Mouse (Mus musculus): ENCODE data around the gene Slc39a10. TPM values are rescaled to one million over a fixed set of nuclear protein-coding genes. Genes with fewer than 3 reads are reported as not detected.

Gene Slc39a10
- total RNA-seq, 2 experiments from 2014 or later = 7.0 to 8.8 TPM

DNA sequence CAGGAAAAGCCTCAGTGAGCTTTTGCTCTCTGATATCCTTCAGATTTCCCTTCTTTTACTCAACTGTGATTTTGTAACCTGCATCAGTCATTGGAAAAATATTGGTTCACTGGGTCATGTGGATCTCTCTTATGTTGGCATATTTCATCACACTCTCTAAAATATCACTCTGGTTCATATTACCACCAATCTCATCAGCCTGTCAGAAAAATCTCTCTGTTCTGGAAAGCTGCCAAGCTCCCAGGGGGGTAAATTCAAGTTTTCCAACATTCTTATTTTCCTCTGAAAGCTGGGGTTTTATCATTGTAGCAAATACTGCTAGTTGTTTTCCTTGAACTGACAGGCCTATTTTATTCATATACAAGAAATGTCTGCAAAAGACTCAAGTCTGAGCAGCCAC is 22.9 kb downstream of the Slc39a10 start:
- intact Hi-C loops (cut with DNase I) = no loop called here
- DNase-seq = no peak

DNA sequence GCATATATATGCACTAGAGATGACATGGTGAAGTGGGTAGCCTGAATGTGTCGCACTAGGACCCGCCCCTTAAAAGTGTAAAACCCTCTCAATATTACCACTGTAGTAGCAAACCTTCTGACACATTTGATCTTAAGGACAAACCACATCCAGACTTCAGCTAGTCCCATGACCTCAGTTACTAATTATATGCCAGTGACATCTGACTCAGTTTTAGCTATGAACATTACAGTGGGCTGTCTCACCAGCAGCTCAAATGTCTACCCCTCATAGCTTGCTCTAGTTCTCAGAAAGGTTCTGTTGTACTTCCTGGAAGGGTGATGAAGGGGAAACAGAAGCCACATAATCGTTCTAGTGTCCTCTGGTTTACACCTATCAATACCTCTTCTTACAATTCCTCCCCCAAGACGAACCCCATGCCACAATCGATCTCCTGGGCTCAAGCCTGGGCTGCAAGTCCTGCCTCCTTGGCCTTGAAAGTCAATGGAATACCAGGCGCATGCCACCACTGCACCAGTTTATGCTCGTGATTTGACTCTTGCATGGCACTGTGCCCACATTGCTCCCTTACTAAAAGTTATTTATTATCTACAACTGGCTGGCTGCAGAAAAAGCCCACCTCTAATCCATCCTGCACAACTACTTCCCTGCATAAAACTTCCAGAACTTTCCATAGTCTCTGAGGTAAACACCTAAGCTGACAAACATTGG is 28.3 kb downstream of the Slc39a10 start:
- intact Hi-C loops (cut with DNase I) = no loop called here
- no peak for DNase-seq

DNA sequence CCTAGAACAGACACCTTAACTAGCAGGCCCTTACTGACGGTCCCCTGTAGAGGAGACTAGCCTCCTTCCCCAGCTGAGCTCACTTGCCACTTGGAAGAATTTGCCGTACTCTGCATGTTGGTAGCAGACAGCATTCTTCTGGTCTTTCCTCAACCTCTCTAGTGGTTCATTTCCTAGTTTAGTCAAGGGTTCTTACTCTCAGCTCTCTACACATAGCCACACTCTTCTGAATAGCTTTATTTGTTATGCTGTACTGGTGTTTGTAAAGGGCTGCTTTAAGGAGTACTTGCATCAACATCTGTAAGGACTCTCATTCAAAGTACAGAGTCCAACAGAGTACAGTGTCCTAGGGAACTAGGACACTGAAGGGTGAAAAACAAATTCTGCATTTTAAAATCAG is 29.2 kb downstream of the Slc39a10 start:
- intact Hi-C loops (cut with DNase I) = no loop called here
- no peak for DNase-seq

DNA sequence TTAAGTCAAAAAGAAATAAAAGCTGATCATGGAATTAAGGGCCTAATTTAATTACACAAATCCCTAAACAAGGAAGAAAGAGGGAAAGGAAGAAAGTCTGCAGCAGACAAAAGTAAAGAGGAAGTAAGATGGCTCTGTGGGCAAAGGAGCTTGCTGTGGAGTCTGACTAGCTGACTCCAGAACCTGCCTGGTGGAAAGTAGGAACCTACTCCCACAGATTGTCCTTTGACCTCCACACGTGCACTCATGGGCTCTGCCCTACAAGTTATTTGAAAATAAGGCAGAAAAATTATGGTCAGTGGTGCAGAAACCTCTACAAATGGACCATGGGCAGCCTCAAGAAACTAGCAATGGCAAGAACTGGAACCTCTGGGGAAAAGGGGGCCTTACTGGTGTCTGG is 32.6 kb downstream of the Slc39a10 start:
- intact Hi-C loops (cut with DNase I) = no loop called here
- DNase-seq = no peak

DNA sequence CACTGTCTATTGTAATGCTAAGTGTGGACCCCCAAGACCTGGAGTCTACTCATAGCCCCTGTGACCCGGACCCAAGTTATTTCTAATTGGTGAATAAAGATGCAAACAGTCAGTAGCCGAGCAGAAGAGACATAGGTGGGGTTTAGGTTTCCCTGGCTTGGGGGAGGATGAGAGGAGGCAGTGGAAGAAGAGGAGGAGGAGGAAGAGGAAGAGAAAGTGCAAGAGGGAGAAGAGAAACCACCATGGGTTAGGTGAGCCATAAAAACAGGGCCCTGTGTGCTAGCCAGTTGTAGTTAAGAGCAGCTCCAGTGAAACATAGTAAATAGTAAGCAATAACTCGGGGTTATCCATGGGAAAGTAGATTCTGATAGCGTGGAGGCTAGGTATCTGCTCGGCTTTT is 34.1 kb downstream of the Slc39a10 start:
- DNase-seq = no peak
- intact Hi-C loops (cut with DNase I) = no loop called here

DNA sequence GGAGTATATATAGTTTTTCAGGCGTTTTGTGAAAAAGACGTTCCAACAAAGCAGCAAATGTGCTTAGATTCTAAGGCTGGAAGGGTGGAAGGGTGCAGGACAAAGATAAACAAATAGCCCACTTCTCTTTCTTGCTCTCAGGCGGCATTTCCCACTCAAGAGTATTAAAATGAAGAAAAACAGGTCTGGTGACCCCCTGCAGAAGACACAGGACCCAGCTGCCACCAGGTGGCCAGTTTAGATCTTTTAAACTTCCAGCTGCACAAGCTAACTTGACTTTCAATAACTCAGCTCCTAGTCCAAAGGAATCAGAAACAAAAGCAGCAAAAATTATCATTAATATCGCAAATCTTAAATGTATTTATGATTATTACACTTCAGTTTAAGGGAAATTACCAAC is 36.2 kb downstream of the Slc39a10 start:
- no peak for DNase-seq
- intact Hi-C loops (cut with DNase I) = no loop called here

DNA sequence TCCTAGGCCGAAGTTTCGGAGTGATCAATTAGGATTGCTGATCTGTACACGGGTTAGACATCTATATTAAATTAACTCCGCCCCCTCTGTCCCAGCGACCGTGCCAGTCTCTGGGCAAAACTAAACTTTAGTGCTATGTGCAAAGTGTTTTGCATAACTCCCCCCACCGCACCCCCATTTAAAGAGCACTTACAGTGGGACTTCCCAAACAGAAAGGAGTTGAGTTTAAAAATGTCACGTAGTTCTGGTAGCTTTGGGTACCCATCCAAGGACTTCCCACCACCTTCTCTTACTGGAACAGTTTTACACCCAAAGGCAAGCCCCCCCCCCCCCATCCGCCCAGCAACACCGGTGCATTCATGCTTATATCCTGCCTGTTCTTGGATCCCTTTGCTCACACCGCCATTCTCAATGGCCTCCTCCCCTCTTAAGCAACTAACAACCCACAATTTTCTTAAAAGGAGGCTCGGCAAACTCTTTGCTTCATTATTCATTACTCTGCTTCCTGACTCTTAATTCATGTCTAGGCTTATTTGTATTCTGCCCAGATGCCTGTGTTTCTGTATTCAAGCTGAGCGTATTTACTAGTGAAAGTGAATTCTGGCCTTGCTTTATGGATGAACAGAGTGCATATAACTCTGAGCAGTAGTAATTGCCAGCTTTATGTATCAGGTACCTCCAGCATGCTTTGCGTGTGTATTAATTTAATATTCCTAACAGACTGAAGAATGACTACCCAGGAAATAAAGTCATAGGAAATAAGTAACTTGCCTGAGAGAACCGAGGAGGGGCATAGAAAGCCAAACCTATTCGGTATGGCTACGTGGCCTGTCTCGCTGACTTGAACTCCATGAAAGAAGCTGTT is 38.4 kb downstream of the Slc39a10 start:
- intact Hi-C loops (cut with DNase I) = loop anchor here (5.0 kb wide), 2 partner anchors 53 to 68 kb away; no protein-coding TSS in a partner anchor
- peak in 1 of 2 experiments; percentile 12 for DNase-seq

DNA sequence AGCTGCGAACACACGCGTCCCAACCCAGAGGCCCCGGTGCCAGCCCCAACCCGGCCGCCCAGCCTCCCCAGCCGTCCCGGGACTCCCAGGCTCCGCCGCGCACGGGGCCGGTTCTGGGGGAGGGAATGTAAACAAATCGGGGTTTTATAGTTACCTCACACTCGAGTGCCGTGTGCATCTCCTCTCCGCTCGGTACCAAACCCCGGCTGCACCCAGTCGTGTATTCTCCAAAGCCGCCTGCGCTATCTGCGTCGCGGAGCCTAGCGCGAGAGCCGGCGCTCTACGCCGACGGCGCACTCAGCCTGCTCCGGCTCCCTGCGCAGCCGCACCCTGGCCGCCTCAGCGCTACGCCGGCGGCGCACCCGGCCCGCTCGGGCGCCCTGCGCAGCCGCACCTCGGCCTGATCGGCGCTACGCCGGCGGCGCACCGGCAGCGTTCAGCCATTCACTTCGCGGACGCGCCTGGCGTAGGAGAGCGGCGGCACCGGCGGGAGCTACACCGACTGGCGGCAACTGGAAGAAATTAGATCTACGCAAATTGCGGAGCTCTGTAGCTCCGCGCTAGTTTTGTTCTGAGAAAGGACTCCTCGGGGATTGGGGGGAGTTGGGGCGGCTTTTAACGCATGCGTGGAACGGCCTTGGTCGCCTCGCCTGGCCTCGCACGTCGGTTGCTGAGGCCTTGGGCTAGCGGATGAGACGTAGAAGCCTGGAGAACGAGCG is 39.2 kb downstream of the Slc39a10 start:
- intact Hi-C loops (cut with DNase I) = loop anchor here (5.0 kb wide), 2 partner anchors 54 to 69 kb away; no protein-coding TSS in a partner anchor
- peak; percentile 98 to 100 for DNase-seq

DNA sequence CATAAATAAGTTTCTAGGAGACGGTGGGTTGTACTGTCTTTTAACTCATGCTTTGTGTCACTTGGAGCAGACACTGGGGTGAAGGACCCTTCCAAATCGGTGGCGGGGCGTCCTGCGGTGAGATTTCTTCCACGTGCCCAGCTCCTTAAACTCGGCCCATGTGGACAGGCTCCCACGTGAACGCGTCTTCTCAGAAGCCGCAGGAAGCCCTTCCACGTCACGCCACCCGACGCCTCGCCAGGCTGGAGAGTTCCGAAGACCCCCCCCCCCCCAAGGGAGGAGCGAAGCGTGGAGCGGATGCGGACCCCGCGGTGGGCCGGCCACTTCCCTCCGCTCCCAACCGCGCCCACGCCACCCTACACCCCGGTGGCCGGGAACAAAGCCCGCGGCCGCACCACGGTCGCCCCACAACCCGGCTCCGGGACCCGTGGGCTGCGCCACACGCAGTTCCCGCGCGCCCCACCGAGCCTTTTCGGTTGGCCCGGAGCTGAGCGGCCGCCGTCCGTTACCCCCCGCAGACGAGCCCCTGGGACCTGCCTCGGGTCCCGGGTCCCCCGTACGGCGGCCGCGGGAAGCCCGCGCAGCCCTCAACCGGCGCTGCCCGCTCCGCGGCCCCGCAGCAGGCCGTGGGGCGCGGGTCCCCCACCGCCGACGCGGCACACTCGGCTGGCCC is 39.9 kb downstream of the Slc39a10 start:
- peak in 1 of 2 experiments; percentile 66 for DNase-seq
- intact Hi-C loops (cut with DNase I) = loop anchor here (5.0 kb wide), 2 partner anchors 55 to 70 kb away; no protein-coding TSS in a partner anchor

DNA sequence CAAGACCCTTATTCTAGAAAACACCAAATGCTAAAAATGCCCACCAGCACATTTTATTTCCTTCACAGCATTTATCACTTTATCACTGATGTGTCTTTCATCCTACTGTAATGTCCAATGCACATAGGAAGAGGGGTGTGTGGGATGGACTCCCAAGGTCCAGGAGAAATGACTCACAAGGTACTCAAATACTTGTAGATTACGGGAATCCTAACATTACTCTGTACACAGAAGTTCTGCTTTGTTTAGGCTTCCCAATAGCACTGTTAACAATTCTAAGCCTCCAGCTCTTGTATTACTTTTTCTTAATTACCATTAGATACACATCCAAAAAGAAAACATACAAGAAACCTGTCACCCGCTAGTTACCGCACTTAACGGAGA is 40.4 kb downstream of the Slc39a10 start:
- intact Hi-C loops (cut with DNase I) = loop anchor here (5.0 kb wide), 2 partner anchors 55 to 70 kb away; no protein-coding TSS in a partner anchor
- no peak for DNase-seq

DNA sequence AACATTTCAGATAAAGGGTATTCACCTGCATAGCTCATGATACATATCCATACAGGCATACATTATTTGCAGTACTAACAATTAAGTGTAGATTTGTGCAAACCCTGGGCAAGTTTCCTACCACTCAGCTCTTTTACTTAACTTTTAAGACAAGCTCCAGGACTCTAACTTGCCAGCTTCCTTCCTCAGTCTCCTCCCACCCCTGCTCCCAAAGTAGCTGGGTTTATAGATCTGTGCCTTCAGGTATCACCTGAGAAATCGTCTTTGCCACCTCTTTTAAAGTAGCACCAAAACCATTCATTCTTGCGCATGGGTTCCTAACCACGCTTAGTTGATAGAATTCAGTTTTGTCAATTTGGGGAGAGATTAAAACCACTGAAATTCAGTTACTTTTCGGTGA is 41.1 kb downstream of the Slc39a10 start:
- intact Hi-C loops (cut with DNase I) = loop anchor here (5.0 kb wide), 2 partner anchors 56 to 71 kb away; no protein-coding TSS in a partner anchor
- no peak for DNase-seq

DNA sequence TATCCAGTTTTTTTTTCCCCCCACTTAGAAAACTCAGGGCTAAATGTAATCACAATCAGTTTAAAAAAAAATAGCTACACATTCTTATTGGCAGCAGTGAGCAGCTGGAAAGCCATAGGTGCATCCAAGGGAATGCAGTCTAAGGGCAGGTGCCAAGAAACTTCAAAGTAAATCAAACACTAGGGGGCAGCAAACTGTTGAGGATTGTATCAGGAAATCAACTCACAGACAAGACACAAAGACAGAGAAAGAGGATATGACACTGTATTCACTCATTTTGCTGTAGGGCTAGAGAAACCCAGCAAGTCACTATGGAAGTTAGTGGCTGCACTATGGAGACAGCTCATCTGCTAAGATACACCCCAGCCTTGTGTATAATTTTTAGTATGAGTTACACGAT is 42.9 kb downstream of the Slc39a10 start:
- intact Hi-C loops (cut with DNase I) = loop anchor here (1.0 to 5.0 kb wide), 3 partner anchors 58 to 121 kb away; no protein-coding TSS in a partner anchor
- peak; percentile 61 to 65 for DNase-seq

DNA sequence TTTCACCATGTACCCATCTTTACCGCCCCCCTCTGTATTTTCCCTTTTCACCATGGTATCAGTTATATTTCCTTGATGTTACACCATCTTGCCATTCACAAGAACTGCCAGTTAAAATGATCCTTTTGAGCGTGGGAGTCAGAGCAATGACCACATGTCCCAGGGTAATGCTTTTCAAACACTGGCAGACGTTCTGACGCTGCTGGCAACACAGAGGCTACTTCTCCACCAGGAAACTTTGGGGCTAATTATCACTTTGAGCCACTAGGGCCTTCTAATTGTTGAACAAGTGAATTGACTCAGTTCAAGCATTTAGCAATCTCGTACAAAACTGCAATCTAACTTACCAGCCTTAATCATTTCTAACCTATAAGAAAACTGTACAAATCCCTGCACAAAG is 47.4 kb downstream of the Slc39a10 start:
- intact Hi-C loops (cut with DNase I) = no loop called here
- DNase-seq = no peak

DNA sequence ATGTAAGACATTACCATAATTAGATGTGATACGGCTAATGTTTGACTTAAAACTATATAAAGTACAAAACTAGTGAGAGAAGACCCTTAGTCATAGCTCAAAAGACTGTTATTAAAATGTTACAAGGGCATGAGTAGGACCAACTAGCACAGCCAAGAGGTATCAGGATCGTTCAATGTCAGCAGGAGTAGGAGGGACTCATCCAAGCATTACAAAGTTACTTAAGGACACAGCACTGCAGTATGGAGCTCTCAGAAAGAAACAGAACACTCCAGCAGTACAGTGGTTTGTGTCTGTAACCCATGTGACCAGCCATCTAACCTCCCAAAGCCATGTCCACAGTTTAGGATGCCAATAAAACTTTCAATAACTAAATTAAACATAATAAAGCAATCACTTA is 48.4 kb downstream of the Slc39a10 start:
- no peak for DNase-seq
- intact Hi-C loops (cut with DNase I) = no loop called here

DNA sequence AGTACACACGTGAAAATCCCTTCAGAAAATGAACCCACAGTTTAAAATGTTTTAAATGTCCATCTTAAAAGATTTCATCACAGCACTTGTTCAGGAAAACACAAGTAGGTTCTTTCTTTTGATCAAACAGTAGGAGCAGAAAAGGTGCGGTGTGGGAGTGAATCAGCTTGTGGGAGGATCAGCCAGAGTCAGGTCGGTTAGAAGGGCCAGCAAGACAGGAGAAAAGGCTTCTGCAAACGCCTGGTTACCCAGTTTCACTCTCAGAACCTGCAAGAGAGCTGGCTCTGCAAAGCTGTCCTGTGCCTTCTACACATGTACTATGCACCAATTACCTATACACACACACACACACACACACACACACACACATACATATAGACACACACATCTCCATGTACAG is 49.2 kb downstream of the Slc39a10 start:
- no peak for DNase-seq
- intact Hi-C loops (cut with DNase I) = no loop called here

DNA sequence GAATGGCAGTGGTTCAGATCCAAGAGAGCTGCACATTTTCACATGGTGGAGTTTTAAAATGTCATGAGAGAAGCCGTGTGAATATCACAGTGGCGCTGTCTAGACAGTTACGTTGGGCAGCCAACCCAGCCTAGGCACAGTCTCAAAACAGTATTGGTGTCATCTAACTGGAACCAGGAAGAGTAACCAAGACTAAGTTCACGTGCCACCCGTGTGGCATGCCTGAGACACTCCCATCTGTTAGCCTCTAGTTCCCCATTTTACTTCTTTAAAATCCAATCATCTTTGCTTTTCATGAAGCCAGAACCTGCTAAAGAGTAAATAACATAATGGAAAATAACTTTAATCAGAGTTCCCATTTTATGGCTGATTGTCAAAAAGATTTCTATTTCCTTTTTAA is 60.7 kb downstream of the Slc39a10 start:
- intact Hi-C loops (cut with DNase I) = no loop called here
- no peak for DNase-seq

DNA sequence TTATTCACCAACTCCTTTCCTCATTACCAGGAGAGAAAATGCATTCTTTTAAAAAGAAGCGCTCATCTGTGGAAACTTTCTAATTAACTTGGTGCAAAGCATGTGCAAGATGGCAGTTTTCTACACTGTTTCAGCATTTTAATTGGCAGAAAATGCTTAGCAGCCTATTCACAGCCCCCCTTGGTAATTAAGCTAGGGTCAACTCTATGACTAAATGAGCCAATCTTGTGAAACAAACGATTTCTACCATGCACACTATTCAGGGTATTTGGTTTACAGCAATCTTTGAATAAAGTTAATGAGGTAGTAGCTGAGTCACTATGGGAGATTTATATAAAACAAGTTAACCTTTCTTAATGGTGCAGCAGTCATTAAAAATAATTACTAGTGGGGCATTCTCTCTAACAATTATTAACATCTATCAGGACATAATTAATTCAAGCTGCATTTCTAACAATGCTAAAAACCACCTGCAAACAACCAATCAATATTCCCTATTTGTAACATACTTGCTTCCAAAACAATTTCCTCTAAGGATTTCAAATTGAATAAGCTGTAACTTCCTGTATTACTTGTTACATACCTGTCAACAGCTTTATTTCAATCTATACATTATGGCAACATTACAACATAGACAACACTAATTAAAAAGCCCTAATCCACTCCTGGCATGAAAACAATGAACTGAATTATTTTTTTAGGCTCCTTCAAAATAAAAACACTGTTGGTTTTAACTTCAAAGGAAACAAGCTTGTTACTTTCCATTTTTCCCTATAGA is 62.4 kb downstream of the Slc39a10 start:
- intact Hi-C loops (cut with DNase I) = no loop called here
- DNase-seq = no peak

DNA sequence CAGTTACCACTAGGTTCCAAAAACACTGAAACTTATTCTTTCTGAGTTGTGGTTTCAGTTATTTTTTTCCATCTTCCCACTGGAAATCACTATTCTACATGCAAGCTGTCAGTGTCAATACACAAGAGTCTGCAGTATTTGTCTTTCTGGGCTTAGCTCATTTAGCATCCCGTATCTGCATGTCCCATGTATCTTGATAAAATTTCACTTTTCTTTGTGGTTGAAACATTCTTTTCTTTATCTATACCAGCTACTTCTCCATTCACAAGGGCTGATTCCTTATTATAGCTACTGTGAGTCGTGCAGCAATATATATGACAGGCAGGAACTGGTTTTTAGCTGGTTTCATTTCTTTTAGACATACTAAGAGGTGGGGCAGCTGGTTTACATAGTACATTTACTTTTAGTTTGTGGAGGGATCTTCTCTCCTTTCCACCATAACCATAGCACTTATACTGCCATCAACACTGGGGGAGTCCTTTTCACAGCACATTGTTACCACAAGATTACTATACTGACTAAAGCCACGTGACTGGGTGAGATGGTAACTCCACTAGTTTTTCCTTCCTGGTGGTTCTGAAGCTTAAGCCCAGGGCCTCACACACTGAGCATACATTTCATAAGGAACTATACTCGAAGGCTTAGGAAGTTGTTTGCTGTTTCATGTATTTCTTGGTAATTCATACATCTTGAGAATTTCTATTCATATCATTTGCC is 70.2 kb downstream of the Slc39a10 start:
- intact Hi-C loops (cut with DNase I) = no loop called here

DNA sequence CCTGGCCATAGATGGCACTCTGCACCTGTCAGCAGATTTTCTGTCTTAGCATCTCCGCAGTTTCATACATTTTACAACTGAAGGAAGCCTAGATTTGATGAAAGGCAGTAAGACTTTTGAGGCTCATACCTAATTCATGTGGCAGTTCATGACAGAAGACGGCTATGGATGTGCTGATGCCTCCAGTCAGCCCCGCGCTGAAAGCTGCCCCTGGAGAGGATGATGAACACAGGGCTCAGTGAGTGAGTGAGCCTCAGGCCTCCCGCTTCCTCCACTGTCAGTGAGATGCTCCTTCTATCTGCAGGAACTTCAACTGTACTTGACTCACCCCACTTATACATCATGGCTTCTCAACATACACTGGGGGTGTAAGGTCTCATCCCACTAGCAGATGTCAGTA is 74.7 kb downstream of the Slc39a10 start:
- no peak for DNase-seq
- intact Hi-C loops (cut with DNase I) = no loop called here

More for the DNA sequence above, 70.2 kb downstream of the Slc39a10 start:
- no peak for DNase-seq
